24 mouse cellular contexts compared by ENCODE assay signal in the genomic region with DNA sequence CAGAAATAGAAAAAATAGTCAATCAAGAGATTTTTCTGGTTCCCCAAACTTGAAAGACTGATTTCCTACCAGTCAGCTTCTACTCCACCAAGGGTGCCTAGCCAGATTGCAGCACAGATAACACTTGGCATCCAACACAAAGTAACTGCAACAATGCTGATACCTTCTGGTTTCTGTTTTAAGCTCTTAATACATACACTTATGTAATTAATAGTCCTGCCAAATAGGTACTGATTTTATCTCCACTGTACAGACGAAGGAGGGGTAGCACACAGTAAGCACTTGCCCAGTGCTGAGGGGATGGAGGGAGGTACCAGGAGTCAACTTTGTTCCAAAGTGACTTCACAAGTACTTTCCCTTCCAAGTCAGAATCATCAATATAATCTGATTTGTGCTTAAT. TPM values are rescaled to one million over a fixed set of nuclear protein-coding genes. Genes with fewer than 3 reads are reported as not detected.
DNase-seq lines count a peak whose midpoint lies in the region; ATAC-seq lines count a peak whose summit lies in the region.
"Had no signal": no experiment of that assay in that cellular context is flagged by ENCODE, and none has a peak within 500 bp of the region (broad histone marks: within the 10 kb centered on the region; RNA-seq: fewer than 3 reads in every experiment).

No protein-coding gene starts in this region.

- peak; percentile 14 for DNase-seq in gonadal fat pad, adult 2 months (ENCODE audit: low read depth)
- no peak for DNase-seq in adrenal gland, postnatal 36 days
- DNase-seq in neural tube, embryonic 10.5 days (ENCODE audit: extremely low spot score, low spot score): no peak
- no peak for DNase-seq in adrenal gland, adult 18-20 months (ENCODE audit: low spot score in 2 of 2)
- DNase-seq: adrenal gland, adult 2 months; adrenal gland, postnatal 10 days; adrenal gland, postnatal 25 days; cerebellum, adult 11-12 months; cerebellum, adult 2 months; cerebellum, adult 9-10 months; cerebellum, postnatal 10 days; cerebellum, postnatal 25 days; embryo, embryonic 11 days; forebrain, postnatal 0 days had no signal

- 0 out of 2 replicates have a peak, but pooled peaks have one; percentile 23 for ATAC-seq in common myeloid progenitor, adult 5-6 weeks (replicated peaks; ENCODE audit: low read depth, poor library complexity, severe bottlenecking)
- ATAC-seq in megakaryocyte-erythroid progenitor cell, adult 5-6 weeks (replicated peaks; ENCODE audit: low FRiP score, low TSS enrichment, poor library complexity, severe bottlenecking): peak; percentile 93
- ATAC-seq: activated CD4-positive, CD25-positive, alpha-beta regulatory T cell, adult 4 months; forebrain, embryonic 13.5 days; forebrain, embryonic 15.5 days; forebrain, postnatal 0 days; Patski had no signal

RNA-seq across cellular contexts. Expression of gene Klhl20, which starts 27.5 kb away (rescaled TPM):
- 17.2 and 22.6 TPM in 2 replicates for total RNA-seq in common myeloid progenitor, adult 5-6 weeks (2017)
- polyA plus RNA-seq in gonadal fat pad, adult 2 months (2012; rRNA removed): 7.8 and 9.3 TPM in 2 replicates
- 28.8 and 31.6 TPM in 2 replicates for total RNA-seq in megakaryocyte-erythroid progenitor cell, adult 5-6 weeks (2014; fragmentation: Nextera tagmentation)
- total RNA-seq in megakaryocyte-erythroid progenitor cell, adult 5-6 weeks (2017): 12.5 and 21.5 TPM in 2 replicates
- total RNA-seq in adrenal gland, postnatal 36 days (2021): 10 to 100 TPM; 15.9 to 16.7 TPM
- 10 to 100 TPM; 11.7 to 13.6 TPM for total RNA-seq in adrenal gland, adult 18-20 months (2021)

RNA-seq across cellular contexts. Expression of gene Cenpl, which starts 33.3 kb away (rescaled TPM):
- total RNA-seq in common myeloid progenitor, adult 5-6 weeks (2017): 6.4 and 8.0 TPM in 2 replicates
- 1.1 and 1.2 TPM in 2 replicates for polyA plus RNA-seq in gonadal fat pad, adult 2 months (2012; rRNA removed)
- 25.2 and 28.3 TPM in 2 replicates for total RNA-seq in megakaryocyte-erythroid progenitor cell, adult 5-6 weeks (2014; fragmentation: Nextera tagmentation)
- total RNA-seq in megakaryocyte-erythroid progenitor cell, adult 5-6 weeks (2017): 5.9 and 10.2 TPM in 2 replicates
- 1 to 10 TPM; 2.8 to 3.8 TPM for total RNA-seq in adrenal gland, postnatal 36 days (2021)
- total RNA-seq in adrenal gland, adult 18-20 months (2021): 1 to 10 TPM; 1.8 to 1.9 TPM

RNA-seq across cellular contexts. Expression of gene Dars2, which starts 33.4 kb away (rescaled TPM):
- 33.7 and 38.1 TPM in 2 replicates for total RNA-seq in common myeloid progenitor, adult 5-6 weeks (2017)
- polyA plus RNA-seq in gonadal fat pad, adult 2 months (2012; rRNA removed): 16.6 and 19.8 TPM in 2 replicates
- total RNA-seq in megakaryocyte-erythroid progenitor cell, adult 5-6 weeks (2014; fragmentation: Nextera tagmentation): 35.8 and 58.5 TPM in 2 replicates
- total RNA-seq in megakaryocyte-erythroid progenitor cell, adult 5-6 weeks (2017): 36.9 and 52.1 TPM in 2 replicates
- 10 to 100 TPM; 27.2 to 34.2 TPM for total RNA-seq in adrenal gland, postnatal 36 days (2021)
- total RNA-seq in adrenal gland, adult 18-20 months (2021): 10 to 100 TPM; 24.3 to 27.5 TPM

RNA-seq across cellular contexts. Expression of gene Ankrd45, which starts 38.6 kb away (rescaled TPM):
- total RNA-seq in common myeloid progenitor, adult 5-6 weeks (2017): not detected in 2 replicates
- polyA plus RNA-seq in gonadal fat pad, adult 2 months (2012; rRNA removed): 0.19 and 0.48 TPM in 2 replicates
- total RNA-seq in megakaryocyte-erythroid progenitor cell, adult 5-6 weeks (2014; fragmentation: Nextera tagmentation): not detected in 2 replicates
- not detected in 2 replicates for total RNA-seq in megakaryocyte-erythroid progenitor cell, adult 5-6 weeks (2017)
- 1 to 10 TPM; 4.4 to 8.5 TPM for total RNA-seq in adrenal gland, postnatal 36 days (2021)
- total RNA-seq in adrenal gland, adult 18-20 months (2021): 1 to 10 TPM; 4.7 to 9.2 TPM
- polyA plus RNA-seq: activated CD4-positive, CD25-positive, alpha-beta regulatory T cell, adult 4 months; erythroblast, embryonic 14.5 days had no signal

RNA-seq across cellular contexts. Expression of gene Tex50, which starts 55.3 kb away (rescaled TPM):
- total RNA-seq in common myeloid progenitor, adult 5-6 weeks (2017): not detected in 2 replicates
- 0.34 and 0.38 TPM in 2 replicates for polyA plus RNA-seq in gonadal fat pad, adult 2 months (2012; rRNA removed)
- not detected in 2 replicates for total RNA-seq in megakaryocyte-erythroid progenitor cell, adult 5-6 weeks (2014; fragmentation: Nextera tagmentation)
- not detected in 2 replicates for total RNA-seq in megakaryocyte-erythroid progenitor cell, adult 5-6 weeks (2017)
- not detected for total RNA-seq in adrenal gland, postnatal 36 days (2021)
- not detected for total RNA-seq in adrenal gland, adult 18-20 months (2021)
- total RNA-seq: adrenal gland, adult 2 months; adrenal gland, postnatal 10 days; adrenal gland, postnatal 25 days; ES-E14; forebrain, postnatal 0 days had no signal
- polyA plus RNA-seq: adrenal gland, adult 2 months; C2C12; cerebellum, adult 2 months; embryonic facial prominence, embryonic 11.5 days; erythroblast, embryonic 14.5 days; Patski had no signal
